Mouse (Mus musculus) hindbrain, embryonic 11.5 days (tissue): Measurements from ENCODE around the gene F11r. TPM values are rescaled to one million over a fixed set of nuclear protein-coding genes. Genes with fewer than 3 reads are reported as not detected.

ENCODE experiments used
- ATAC-seq: fragments of 200-750 bp; cut with Nextera tagmentation; 2 replicates; pipeline ENCODE4 v1.8.0; 2017; ENCODE audit warnings: mild to moderate bottlenecking, moderate TSS enrichment, moderate library complexity; ENCODE audit not compliant: low FRiP score
- DNase-seq: peaks from one replicate; pipeline ENCODE4 v3.0.0-alpha.2; 2015; ENCODE audit warnings: low spot score
- H3K27ac ChIP-seq: fragments of 300-500 bp; sonication (generic); 2 replicates; pipeline ENCODE4 v1.5.1; 2014; ENCODE audit warnings: mild to moderate bottlenecking, low read depth, low read length
- H3K27me3 ChIP-seq: fragments of 300-500 bp; sonication (generic); 2 replicates; pipeline ENCODE4 v1.6.1; 2014; ENCODE audit warnings: mild to moderate bottlenecking, low read length, moderate library complexity, mixed read lengths; ENCODE audit not compliant: control insufficient read depth, insufficient read depth
- H3K36me3 ChIP-seq: fragments of 300-500 bp; sonication (generic); 2 replicates; pipeline ENCODE4 v1.6.1; 2014; ENCODE audit warnings: mild to moderate bottlenecking, low read length, moderate library complexity, mixed read lengths; ENCODE audit not compliant: control insufficient read depth, insufficient read depth
- H3K4me1 ChIP-seq: fragments of 300-500 bp; sonication (generic); replicated peaks from 2 replicates; pipeline ENCODE4 v1.6.1; 2014; ENCODE audit warnings: low read length, mixed read lengths; ENCODE audit not compliant: control insufficient read depth, insufficient read depth
- H3K4me2 ChIP-seq: fragments of 300-500 bp; sonication (generic); replicated peaks from 2 replicates; pipeline ENCODE4 v1.6.1; 2014; ENCODE audit warnings: mild to moderate bottlenecking, low read depth, low read length
- H3K4me3 ChIP-seq: fragments of 300-500 bp; sonication (generic); 2 replicates; pipeline ENCODE4 v1.5.1; 2014; ENCODE audit warnings: low read depth, low read length
- H3K9ac ChIP-seq: fragments of 300-500 bp; sonication (generic); 2 replicates; pipeline ENCODE4 v1.6.1; 2014; ENCODE audit warnings: low read depth, low read length
- H3K9me3 ChIP-seq: fragments of 300-500 bp; sonication (generic); 2 replicates; pipeline ENCODE4 v1.6.1; 2016; ENCODE audit warnings: low read length; ENCODE audit not compliant: control insufficient read depth
- WGBS: fragments of 180-500 bp; shearing (Covaris S2); extraction: QIAGEN DNeasy Blood & Tissue Kit; methylation state at CpG from one replicate; pipeline ENCODE4 v1.1.7; 2014; 5-methylcytosine and 5-hydroxymethylcytosine counted together
- polyA plus RNA-seq: library from polyadenylated mRNA; unstranded; fragments of >200 nt; fragmentation: Nextera tagmentation; extraction: Ambion mirVana; gene quantifications from 2 replicates; pipeline ENCODE4 v1.2.1, GENCODE M21; 2014

The F11r gene
- polyA plus RNA-seq, 1 experiment from 2014 or later, result 20.1 TPM

DNA sequence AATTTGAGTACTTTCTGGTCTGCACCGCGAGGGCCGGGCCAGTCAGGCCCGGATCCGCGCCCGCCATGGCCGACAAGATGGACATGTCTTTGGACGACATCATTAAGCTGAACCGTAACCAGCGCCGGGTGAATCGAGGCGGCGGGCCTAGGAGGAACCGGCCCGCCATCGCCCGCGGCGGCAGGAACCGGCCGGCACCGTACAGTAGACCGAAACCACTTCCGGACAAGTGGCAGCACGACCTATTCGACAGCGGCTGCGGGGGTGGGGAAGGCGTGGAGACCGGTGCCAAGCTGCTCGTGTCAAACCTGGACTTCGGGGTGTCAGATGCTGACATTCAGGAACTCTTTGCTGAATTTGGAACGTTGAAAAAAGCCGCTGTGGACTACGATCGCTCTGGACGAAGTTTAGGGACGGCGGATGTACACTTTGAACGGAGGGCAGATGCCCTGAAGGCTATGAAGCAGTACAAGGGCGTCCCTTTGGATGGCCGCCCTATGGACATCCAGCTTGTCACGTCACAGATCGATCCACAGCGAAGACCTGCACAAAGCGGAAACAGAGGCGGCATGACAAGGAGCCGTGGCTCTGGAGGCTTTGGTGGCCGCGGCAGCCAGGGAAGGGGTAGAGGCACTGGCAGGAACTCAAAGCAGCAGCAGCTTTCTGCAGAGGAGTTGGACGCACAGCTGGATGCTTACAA lies 66.4 kb downstream of the F11r start:
- no peaks in the 10 kb centered on the region; the same call in 1 of the 2 replicates for H3K4me1 ChIP-seq

DNA sequence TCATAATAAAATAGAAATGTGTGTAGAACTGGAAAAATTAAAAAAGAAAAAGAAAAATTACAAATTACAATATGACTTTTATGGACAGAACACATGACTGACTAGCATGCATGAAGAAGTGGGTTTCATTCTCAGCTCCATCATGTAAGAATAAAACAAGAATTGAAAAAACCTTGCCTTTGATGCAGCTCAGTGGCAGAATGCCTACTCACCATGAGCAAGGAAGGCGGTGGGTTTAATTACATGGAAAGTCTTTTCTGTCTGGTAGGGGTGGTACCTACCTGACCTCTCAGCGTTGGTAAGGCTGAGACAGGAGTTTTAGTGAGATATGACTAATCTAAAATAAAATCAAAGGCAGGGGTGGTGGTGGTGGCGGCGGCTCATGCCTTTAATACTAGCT lies 67.3 kb downstream of the F11r start:
- H3K36me3 ChIP-seq, result no peaks in the 10 kb centered on the region
- H3K27me3 ChIP-seq, result no peaks in the 10 kb centered on the region
- peak overlapping the region; percentile 19; the same call in 1 of the 2 replicates for H3K4me3 ChIP-seq
- H3K4me1 ChIP-seq, result no peaks in the 10 kb centered on the region; the same call in 1 of the 2 replicates
- WGBS, result 84% methylated on average over 4 of the region's 4 CpGs
- DNase-seq (peak; percentile 18), ATAC-seq (no peak)
- H3K4me2 ChIP-seq, result peak overlapping the region; percentile 33
- no peaks in the 10 kb centered on the region for H3K9me3 ChIP-seq
- H3K27ac ChIP-seq, result no peak overlapping the region
- no peak overlapping the region for H3K9ac ChIP-seq

More for the DNA sequence above, 66.4 kb downstream of the F11r start:
- Histone ChIP-seq H3K4me3 (peak overlapping the region; percentile 48), H3K27ac (peak overlapping the region; percentile 88), H3K9me3 (no peaks in the 10 kb centered on the region), H3K9ac (peak overlapping the region; percentile 62), H3K36me3 (no peaks in the 10 kb centered on the region), H3K4me2 (peak overlapping the region; percentile 53), H3K27me3 (no peaks in the 10 kb centered on the region)
- WGBS, result under 1% methylated on average over 53 of the region's 53 CpGs
- ATAC-seq, result peak; percentile 73
- peak; percentile 79 for DNase-seq

DNA sequence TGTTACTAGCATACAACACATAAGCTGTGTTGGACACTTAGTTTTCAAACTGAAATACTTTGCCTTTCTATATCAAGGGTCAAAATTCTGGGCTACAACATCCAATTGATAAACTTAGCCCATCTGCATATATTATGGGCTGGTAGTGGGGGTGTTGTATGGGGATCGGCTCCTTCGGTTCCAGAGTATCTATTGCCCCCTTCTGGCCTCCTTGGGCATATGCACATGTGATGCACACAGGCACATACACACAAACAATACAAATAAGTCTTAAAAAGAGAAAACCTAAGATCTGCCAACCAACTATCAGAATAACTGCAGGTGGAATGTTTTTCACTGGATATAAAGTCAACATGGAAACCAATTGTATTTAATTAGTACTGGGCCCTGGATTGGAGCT lies 75.9 kb downstream of the F11r start:
- Histone ChIP-seq H3K36me3 (no peaks in the 10 kb centered on the region), H3K4me2 (no peak overlapping the region), H3K27ac (no peak overlapping the region), H3K9ac (no peak overlapping the region), H3K4me3 (no peak overlapping the region), H3K9me3 (no peaks in the 10 kb centered on the region), H3K4me1 (no peaks in the 10 kb centered on the region), H3K27me3 (no peaks in the 10 kb centered on the region)
- DNase-seq, result no peak
- no peak for ATAC-seq
- 93% methylated on average over 2 of the region's 2 CpGs for WGBS

DNA sequence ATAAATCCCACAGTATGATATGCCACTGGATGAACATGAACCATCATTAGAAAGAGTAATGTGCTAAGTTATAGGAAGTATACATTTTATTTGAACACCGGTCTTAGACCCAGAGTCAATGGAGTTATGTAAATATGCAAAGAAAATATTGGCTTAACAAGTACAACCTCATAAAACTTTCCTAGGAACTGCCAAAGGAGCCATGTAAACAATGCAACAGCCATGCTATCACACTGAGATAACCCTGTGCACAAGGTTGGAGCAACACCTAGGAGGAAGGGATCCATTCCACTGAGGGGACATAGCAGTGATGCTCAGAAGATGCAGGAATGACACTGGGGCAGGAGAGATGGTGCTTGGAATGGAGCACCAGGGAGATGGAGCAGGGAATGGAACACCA lies 76.4 kb downstream of the F11r start:
- no peaks in the 10 kb centered on the region for H3K27me3 ChIP-seq
- H3K4me3 ChIP-seq, result no peak overlapping the region
- no peak overlapping the region for H3K9ac ChIP-seq
- H3K4me2 ChIP-seq, result no peak overlapping the region
- no peaks in the 10 kb centered on the region for H3K36me3 ChIP-seq
- H3K27ac ChIP-seq, result no peak overlapping the region
- DNase-seq, result no peak
- 95% methylated on average over 1 of the region's 1 CpGs for WGBS
- H3K4me1 ChIP-seq, result no peaks in the 10 kb centered on the region
- no peaks in the 10 kb centered on the region for H3K9me3 ChIP-seq
- ATAC-seq, result no peak

Other genes with a start within 250 kb of the F11r start
- 31.4 and 33.4 TPM in 2 replicates for gene Pcp4l1, start 241.3 kb upstream of the F11r start, polyA plus RNA-seq
- 0.17 and 0.25 TPM in 2 replicates for gene Nr1i3, start 223.6 kb upstream of the F11r start, polyA plus RNA-seq
- 23.5 and 28.8 TPM in 2 replicates for gene Tomm40l, start 215.0 kb upstream of the F11r start, polyA plus RNA-seq
- gene Apoa2, start 212.5 kb upstream of the F11r start, polyA plus RNA-seq, result 3.1 and 5.0 TPM in 2 replicates
- 22.1 and 26.1 TPM in 2 replicates for gene Fcer1g, start 203.2 kb upstream of the F11r start, polyA plus RNA-seq
- gene Adamts4, start 187.1 kb upstream of the F11r start, polyA plus RNA-seq, result 4.6 and 5.4 TPM in 2 replicates
- gene Ndufs2, start 186.1 kb upstream of the F11r start, polyA plus RNA-seq, result 259 and 263 TPM in 2 replicates
- 59.1 and 66.3 TPM in 2 replicates for gene B4galt3, start 167.2 kb upstream of the F11r start, polyA plus RNA-seq
- 48.1 and 51.8 TPM in 2 replicates for gene Ppox, start 156.3 kb upstream of the F11r start, polyA plus RNA-seq
- gene Usp21, start 149.5 kb upstream of the F11r start, polyA plus RNA-seq, result 82.8 and 85.4 TPM in 2 replicates
- 108 and 114 TPM in 2 replicates for gene Ufc1, start 142.5 kb upstream of the F11r start, polyA plus RNA-seq
- gene Dedd, start 108.4 kb upstream of the F11r start, polyA plus RNA-seq, result 46.6 and 49.5 TPM in 2 replicates
- gene Nit1, start 91.9 kb upstream of the F11r start, polyA plus RNA-seq, result 30.7 and 35.3 TPM in 2 replicates
- gene Pfdn2, start 91.9 kb upstream of the F11r start, polyA plus RNA-seq, result 68.3 and 68.4 TPM in 2 replicates
- gene Klhdc9, start 76.7 kb upstream of the F11r start, polyA plus RNA-seq, result 1.3 and 2.0 TPM in 2 replicates
- 0.66 and 0.96 TPM in 2 replicates for gene Nectin4, start 67.4 kb upstream of the F11r start, polyA plus RNA-seq
- 0.54 and 0.99 TPM in 2 replicates for gene Arhgap30, start 48.6 kb upstream of the F11r start, polyA plus RNA-seq
- 122 and 143 TPM in 2 replicates for gene Usf1, start 26.2 kb upstream of the F11r start, polyA plus RNA-seq
- 3.3 and 4.3 TPM in 2 replicates for gene Tstd1, start 18.7 kb upstream of the F11r start, polyA plus RNA-seq
- 15.4 and 17.5 TPM in 2 replicates for gene Alyref2, start 65.9 kb downstream of the F11r start, polyA plus RNA-seq
- not detected in 2 replicates for gene Itln1, start 97.8 kb downstream of the F11r start, polyA plus RNA-seq
- not detected in 2 replicates for gene Cd244a, start 121.7 kb downstream of the F11r start, polyA plus RNA-seq
- gene Ly9, start 169.9 kb downstream of the F11r start, polyA plus RNA-seq, result not detected in 2 replicates
- gene Slamf7, start 215.5 kb downstream of the F11r start, polyA plus RNA-seq, result not detected in 2 replicates
- gene Cd48, start 244.5 kb downstream of the F11r start, polyA plus RNA-seq, result 0.60 and 1.1 TPM in 2 replicates